Mouse (Mus musculus): ENCODE measurements around the gene Gpc6.

The Gpc6 gene

DNA sequence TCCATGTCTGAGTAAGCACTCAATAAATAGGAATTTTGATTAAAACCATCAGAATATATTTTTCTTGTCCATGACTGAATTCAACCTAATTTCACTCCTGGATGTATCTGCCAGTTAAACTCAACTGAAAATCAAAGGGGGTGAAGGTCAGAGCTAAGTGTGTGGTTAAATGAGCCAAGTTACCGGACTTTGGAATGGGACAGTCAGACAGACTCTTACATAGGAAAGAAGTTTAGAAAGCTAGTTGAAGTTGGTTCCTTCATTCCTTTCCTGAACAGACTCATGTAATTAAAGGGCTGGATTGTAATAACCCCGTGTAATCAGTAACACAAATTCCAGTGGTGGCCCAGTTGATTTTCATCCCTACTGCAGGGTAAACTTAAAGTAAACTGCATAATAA, 595.6 kb downstream of the Gpc6 start:
- ChIA-PET POLR2A (interaction anchor here in 1 of 4 experiments (0.6 kb wide), 1 partner anchor 284 kb away, joined by 4 read pairs; no protein-coding TSS in a partner anchor), CTCF (no interaction called here)

DNA sequence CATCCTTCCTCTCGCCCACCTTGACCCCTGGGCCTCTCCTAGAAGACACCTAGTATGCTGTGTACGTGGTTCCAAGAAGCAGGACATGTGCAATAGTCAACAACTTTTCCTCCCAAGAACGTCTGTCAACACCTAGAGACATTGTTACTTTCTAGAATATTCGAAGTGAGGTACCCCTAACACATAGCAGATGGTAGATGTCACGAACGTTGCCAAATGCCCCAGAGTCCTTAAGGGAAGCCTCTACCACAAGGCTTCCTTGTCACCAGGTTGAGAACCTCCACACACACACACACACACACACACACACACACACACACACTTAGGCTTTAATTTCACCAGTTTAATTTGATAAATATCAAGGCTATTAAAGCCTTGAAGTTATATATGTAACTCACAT, 600.0 kb downstream of the Gpc6 start:
- ChIA-PET CTCF (no interaction called here), POLR2A (no interaction called here)

DNA sequence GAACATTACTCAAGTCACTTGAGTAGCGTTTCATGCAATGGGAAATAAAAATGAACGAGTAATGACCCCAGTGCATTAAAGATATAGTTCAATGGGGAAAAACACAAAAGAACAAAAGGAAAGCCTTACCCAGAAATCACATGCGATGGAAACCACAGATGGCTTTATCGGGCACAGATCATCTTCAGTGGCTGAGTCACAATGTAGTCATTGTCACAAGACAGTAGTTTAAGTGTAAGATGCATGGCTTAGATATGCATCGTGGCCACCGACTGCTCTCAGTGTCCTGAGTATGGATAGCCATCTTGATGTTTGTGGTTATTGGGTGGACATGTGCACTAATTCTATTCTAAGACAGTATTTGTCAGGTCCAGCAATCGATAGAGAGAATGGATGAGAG, 601.9 kb downstream of the Gpc6 start:
- CTCF ChIA-PET = no interaction called here
- POLR2A ChIA-PET = no interaction called here

DNA sequence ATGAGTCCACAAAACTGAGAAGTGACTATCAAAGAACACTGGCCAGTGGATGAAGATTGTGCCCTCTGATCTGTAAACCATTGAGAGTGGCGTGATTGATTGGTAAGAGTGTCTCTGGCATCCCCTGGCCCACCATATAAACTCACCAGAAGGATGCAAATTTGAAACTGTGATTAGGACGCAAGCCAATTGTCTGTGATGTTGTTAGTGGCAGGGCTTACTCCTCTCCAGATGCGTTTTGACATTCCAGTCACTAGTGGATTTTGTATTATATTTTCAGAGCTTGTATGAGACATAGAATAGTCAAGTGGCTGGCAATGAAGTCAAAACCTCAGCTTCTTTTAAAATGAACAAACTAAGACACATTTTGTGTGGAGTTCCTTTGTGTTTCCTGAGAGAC, 604.3 kb downstream of the Gpc6 start:
- ChIA-PET CTCF (no interaction called here), POLR2A (no interaction called here)

DNA sequence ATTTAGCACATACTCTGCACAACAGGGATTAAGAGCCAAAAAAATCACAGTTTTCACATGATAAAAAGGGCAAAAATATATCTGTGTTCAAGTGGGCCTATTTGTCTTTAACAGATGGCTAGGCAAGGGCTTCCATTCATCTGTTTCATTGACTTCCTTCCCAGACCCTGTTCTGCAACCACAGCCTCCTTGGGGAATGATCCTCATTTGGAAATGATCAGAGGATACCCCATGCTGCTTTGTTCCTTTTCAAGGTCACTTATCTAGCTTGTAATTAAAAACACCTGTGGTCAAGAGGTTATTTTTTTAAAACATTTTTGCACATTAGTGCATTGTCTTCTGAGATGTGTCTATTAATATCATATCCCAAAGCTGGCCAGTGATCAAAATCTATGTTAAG, 627.7 kb downstream of the Gpc6 start:
- POLR2A ChIA-PET = interaction anchor here in 1 of 4 experiments (0.6 kb wide), 1 partner anchor 724 kb away, joined by 3 read pairs; no protein-coding TSS in a partner anchor
- CTCF ChIA-PET = no interaction called here

DNA sequence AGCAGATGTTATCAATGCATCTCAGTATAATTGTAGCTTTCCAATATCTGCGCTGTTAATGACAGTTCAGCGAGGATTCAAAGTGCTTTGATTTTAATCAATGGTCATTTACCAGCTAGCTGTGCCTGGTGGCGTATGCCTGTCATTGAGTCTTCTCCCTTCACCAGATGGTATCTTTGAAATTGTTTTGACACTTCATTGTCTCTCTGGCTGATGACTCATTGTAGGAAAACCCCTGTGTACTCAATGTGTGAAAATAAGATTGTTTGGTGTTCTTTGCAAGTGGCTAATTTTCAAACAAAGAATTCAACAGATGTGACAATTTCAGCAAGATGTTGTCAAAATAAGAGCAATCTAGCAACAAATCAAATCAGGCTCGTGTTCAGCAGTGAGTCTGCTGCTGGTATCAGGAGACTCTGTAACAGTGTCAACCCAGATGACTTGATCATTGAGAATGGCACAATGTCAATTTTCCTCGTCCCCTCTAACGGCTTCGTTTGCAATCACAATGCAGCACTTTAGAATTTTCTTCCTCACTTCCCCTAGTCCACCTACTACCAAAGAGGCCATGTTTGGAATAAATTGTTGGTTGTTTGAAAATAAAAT, 631.7 kb downstream of the Gpc6 start:
- ChIA-PET POLR2A (no interaction called here), CTCF (no interaction called here)

DNA sequence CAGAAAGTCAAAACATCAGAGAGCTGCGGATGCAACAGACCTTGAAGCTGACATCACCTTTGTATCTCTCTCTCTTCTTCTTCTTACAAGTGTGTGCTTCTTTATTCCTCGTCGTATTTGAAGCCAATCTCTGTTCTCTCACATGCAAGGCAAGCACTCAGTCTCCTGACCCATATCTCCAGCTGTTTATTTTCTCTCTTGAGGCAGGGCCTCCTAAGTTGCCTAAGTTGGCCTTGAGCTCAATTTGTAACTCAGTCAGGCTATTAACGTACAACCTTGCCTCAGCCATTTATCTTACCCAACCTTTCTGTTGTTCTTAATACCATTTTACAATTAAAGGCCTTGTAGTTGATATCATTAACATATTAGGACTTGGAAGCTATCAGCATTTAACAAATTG, 637.0 kb downstream of the Gpc6 start:
- ChIA-PET CTCF (no interaction called here), POLR2A (no interaction called here)

DNA sequence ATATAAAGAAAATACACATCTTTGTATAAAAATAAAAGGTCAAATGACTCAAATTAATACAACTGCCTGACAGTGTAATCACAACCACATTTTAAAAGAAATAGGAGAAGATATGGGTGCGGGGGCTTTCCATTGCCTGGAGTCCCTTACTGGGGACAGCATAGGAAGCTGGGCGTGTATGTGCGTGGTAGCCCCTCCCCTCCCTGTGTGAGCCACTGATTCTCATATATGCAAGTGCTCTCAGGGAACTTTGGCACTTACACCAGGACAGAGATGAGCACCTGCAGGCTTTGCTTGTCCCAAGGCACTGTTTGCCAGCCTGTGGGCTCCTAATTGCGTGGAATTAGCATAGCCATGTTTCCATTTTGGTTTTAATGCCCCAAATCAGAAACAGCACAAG, 644.2 kb downstream of the Gpc6 start:
- ChIA-PET CTCF (no interaction called here), POLR2A (no interaction called here)

DNA sequence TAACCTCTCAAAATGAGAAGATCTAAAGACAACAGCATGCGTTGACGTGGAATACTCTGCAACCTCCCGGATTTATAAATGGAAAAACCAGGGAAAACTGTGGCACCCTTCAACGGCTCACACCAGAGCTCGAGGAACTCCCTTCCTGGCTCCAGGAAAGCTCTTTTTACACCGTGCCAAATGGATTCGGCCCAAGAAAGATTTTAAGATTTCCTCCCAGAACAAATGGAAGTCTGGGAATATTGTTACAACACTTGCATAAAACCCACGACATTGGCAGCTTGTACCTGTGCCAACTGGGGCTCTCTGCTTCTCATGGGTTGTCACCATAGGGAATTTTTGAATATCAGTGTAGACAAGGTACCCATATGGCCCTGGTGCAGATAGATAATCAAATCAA, 647.1 kb downstream of the Gpc6 start:
- ChIA-PET POLR2A (no interaction called here), CTCF (no interaction called here)

DNA sequence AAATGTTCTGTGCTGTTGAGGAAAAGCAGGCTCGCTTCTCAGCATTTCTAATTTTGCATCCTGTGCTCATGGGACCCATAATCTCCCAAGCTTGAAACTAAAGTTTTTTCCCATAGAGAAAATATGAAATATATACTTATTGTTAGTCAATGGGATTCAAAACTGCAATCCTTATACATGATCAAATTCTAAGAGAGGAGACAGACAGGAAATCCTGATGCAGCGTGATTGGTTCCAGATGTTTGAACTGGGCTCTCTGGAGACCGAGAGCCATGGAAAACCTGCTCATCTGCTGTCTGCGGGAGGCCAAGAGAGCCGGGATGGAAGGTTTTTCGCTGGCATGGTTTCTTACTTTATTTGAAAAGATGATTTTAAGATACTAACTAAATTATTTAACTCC, 649.1 kb downstream of the Gpc6 start:
- ChIA-PET CTCF (no interaction called here), POLR2A (no interaction called here)

DNA sequence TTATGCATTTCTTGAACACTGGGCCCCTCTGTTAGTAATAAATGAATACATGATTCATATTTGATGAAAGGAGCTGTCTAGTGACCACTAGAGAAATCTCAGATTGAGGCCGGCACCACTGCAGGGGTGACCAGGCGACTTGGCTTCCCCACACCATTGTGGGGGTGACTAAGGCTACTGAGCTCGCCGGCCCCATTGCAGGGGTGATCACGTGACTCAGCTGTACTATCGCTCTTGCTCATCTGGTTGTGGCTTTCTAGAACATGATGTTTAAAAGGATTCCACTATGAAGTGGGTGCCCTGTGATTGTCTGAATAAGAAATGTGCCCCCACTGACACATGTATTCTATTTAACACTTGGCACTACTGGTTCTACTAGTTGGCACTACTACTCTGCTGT, 656.6 kb downstream of the Gpc6 start:
- CTCF ChIA-PET = no interaction called here
- POLR2A ChIA-PET = no interaction called here

DNA sequence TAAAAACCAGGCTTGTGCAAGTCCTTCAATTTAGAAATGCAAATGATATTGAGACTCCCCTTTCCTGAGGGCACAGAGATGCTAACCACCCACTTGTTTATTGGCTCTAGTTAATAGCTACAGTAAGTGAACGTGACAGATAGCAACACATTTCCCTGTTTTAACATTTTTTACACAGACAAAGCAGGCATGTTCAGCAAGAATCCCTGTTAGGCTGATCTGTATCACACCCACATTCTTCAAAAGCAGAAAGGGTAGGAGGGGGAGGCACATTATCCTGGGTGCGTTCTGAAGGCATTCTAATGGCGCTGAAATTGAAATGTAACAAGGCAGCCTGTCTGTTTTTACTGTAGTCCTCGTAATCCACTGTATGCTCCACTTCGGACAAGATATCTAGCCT, 674.6 kb downstream of the Gpc6 start:
- CTCF ChIA-PET = no interaction called here
- POLR2A ChIA-PET = no interaction called here

DNA sequence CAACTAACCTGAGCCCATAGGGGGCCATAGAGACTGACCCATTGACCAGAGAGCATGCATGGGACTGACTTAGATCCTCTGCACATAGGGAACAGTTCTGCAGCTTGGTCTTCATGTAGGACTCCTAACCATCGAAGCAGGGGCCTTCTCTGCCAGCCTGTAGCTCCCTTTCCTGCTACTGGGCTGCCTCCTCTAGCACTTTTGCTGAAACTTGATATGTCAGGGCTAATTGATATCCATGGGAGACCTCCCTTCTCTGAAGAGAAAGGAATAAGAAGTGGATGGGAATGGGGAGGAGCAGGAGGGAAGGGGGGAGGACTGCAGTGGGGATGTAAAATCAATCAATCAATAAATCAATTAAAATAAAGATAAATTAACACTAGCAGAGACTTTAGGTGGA, 678.7 kb downstream of the Gpc6 start:
- CTCF ChIA-PET = no interaction called here
- POLR2A ChIA-PET = no interaction called here

DNA sequence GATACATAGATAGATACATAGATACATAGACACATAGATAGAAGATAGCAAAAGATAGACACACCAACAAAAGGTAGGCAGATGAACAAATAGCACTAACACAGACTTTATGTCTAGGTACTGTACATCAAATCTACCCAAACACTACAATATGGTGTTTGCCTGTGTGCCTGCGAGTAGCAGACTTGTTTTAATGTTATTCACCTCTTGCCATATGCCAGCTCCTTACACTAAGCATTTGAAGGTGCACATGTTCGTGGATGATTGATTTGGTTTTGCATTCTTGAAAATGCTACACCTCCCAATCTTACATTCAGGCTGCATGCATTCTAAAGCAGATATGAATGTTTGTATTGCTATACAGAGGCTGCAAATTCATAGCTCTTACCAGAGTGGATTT, 680.6 kb downstream of the Gpc6 start:
- ChIA-PET CTCF (no interaction called here), POLR2A (no interaction called here)

DNA sequence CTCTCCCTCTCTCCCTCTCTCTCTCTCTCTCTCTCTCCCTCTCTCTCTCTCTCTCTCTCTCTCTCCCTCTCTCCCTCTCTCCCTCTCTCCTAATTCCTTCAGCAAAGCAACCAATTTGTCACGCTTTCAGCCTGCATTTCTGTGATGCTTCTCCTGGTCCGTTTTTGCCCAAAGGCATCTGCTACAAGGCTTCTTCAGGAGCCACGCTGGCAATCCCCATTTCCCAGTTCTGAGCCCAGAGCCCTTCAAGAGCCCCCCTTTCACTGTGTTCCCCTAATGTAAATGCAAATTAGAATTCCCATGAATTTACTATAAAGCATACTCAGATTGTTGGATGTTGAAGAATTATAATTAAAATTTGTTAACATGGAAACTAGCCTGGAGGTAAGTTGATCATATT, 686.0 kb downstream of the Gpc6 start:
- CTCF ChIA-PET = no interaction called here
- POLR2A ChIA-PET = no interaction called here

DNA sequence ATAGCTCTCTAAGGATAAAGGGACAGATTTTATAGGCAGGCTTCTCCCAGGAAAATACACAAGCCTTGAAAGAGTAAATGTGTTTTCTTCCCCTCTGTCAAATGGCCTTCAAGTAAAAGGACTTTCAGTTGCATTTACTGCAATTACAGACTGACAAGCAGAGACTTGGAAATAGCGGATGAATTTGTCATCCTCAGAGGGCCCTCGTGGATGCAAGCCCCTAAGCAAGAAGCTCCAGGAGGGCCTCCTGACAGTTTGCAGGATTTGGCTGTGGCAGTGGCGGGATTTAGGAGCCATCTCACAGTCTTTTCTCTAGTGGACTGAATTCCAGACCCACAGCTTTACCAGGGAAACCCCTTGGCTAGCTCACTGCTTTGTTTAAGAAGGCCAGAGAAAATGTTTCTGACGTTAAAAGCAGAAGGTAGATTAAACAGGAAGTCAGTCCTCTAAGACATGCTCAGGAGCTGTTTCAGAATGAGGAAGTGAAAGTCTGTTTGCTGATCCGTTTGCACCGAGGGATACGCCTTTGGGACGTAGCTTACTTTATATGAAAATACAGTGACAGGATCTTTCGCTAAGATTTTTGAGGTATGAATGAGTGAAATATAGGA, 700.1 kb downstream of the Gpc6 start:
- ChIA-PET CTCF (no interaction called here), POLR2A (interaction anchor here in 1 of 4 experiments (0.9 kb wide), 1 partner anchor 11 kb away, joined by 3 read pairs; no protein-coding TSS in a partner anchor)

DNA sequence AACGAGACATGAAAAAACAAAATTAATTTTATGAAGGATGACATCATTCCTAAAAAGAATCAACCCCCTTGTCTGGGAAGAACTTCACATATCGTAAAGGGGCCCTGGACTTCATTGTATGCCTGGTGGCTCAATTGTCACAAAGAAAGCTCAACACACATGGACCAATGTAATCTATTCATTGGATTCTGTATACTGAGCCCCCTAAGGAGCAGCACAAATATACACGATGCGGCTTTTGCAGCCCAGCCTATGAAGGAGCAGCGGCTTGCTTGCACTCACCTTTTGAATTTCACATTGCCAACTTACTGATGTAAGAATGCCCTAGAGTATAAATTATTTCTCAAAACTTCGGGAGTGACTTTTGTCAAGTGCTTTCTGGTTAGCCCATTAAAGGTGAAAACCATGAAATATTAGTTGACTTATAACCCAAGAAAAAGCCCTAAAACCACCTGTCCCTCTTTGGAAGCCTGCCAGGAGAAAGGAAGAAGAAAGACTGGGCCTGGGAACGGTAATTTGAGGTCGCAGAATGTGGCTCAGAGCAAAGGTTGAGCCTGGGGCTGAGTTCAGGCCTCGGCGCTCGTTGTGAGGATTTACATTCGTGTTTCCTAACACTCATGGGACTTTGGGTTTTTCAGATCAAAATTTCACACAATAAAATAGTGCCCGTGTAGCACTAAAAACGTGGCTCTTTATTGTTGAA, 709.3 kb downstream of the Gpc6 start:
- POLR2A ChIA-PET = no interaction called here
- CTCF ChIA-PET = no interaction called here

DNA sequence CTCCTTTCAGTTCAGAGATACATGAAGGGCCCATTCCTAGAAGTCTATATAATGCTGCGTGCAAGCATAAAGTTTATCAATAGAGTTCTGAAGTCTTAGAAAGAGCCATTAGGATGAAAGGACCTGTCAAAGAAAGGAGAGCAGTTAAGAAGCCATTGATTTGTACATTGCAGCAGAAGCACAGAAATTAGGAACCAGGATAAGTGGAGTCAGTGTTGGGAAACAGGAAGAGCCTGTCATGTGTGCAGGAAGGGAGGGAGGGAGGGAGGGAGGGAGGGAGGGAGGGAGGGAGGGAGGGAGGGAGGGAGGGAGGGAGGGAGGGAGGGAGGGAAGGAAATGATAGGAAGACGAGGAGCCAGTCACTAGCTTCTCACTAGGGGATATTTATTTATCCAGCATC, 716.7 kb downstream of the Gpc6 start:
- POLR2A ChIA-PET = no interaction called here
- CTCF ChIA-PET = no interaction called here

DNA sequence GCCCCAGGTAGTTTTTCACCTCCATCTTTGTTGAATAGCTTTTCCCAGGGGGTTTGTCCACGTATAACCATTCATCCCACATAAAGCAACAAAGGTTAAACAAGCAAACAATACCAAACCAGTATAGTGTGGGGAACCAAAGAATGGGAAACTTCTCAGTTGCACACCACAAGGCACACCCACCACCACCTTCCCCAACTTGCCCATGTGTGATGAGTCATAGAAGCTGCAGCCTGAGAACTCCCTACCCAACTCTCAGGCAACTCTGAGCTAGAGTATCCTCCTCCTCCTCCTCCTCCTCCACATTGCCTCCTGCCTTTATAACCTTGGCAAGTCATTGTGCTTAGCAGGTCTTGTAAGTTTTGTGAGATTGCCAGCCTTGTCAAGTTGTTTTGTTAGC, 718.0 kb downstream of the Gpc6 start:
- POLR2A ChIA-PET = no interaction called here
- CTCF ChIA-PET = no interaction called here

DNA sequence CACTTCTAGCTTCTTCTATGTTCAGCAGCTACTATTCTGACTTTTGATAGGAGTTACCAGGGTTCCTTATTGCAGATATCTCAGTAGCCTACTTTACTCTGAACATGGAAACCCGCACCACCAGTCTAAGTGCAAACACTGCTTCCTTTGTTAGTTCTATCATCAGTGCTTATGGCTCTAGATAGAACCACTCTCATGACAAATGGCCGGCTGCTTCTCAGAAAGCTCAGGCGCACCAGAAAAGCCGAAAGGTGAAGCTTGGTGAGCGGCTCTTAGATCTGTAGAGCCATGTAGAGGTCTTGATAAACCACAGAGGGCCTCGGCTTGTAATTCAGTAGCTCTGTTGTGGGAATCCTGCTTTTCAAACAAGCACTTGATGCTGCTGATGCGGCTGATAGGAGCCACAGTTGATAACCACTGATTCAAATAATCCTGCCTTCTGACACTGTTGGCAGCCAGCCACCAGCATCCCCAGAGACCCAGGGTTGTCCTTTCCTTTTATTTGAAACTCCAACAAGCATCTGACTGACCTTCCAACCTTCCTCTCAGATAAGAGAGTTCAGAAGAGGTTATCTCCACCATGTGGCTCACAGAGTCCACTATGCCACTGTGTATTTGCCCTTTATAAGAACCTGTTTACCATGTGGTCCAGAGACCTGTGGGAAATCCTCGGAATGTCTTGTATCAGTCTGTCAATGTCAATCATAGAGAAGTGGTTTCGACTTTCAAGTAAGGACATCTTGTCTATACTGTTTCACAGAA, 723.3 kb downstream of the Gpc6 start:
- CTCF ChIA-PET = no interaction called here
- POLR2A ChIA-PET = interaction anchor here in 1 of 4 experiments (0.6 kb wide), 1 partner anchor 1257 kb away, joined by 3 read pairs; no protein-coding TSS in a partner anchor

DNA sequence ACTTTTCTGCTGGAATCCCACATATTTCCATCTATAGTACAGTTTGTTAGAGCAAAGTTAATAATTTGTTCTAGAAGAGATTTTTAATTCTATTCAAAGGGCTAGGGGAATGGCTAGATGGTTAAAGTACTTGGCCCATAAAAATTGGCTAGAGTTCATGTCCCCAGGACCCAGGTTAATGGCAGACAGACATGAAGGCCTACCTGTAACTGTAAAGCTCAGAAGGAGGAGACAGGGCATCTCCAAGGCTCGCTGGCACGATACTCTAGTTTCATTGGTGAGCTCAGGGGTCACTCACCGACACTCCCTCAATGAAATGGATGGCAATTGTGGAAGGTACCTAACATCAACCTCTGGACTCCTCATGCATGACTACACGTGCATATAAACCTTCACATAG, 725.0 kb downstream of the Gpc6 start:
- CTCF ChIA-PET = no interaction called here
- POLR2A ChIA-PET = no interaction called here

Data from embryonic stem cell, embryonic (primary cell).